Mouse (Mus musculus) olfactory bulb, adult 2 months (tissue): Measurements from ENCODE around the gene Pknox1.

Experiments used
- CTCF ChIP-seq: fragments of 200-500 bp; IDR thresholded peaks from 2 replicates; pipeline ENCODE4 v1.5.1; 2012; ENCODE audit warnings: low read depth, mild to moderate bottlenecking, low read length, moderate library complexity; ENCODE audit not compliant: insufficient read depth
- POLR2A ChIP-seq: fragments of 200-500 bp; IDR thresholded peaks from 2 replicates; pipeline ENCODE4 v1.6.1; 2012; ENCODE audit warnings: mild to moderate bottlenecking, low read depth, low read length, moderate library complexity; ENCODE audit not compliant: insufficient read depth

GRCm38 (mm10) chr17:31583781-31584180 lies 19.2 kb downstream of the Pknox1 start:
- TF ChIP-seq POLR2A (no peak), CTCF (no peak)
